Mouse (Mus musculus): Measurements from ENCODE around the gene Fto.

Gene Fto

DNA sequence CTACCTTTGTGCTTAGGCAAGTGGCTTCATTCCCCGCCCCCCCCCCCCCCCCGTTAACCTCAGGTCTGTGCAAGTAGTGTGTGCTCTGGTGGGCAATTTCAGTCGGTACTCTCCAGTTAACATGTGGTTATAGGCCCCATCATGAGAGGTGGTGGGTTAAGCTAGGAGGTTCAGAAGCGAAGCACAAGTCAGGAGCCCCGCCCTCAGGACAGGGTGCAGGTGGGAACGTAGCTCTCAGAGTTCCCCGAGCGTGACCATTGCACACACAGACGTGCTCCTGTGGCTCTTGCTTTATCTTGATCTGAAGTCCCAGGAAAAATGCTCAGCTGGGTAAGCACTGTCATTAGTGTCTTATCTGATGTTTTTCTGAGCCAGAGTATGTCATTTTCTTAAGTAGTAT lies 224.8 kb downstream of the Fto start:
- no peak for DNase-seq

DNA sequence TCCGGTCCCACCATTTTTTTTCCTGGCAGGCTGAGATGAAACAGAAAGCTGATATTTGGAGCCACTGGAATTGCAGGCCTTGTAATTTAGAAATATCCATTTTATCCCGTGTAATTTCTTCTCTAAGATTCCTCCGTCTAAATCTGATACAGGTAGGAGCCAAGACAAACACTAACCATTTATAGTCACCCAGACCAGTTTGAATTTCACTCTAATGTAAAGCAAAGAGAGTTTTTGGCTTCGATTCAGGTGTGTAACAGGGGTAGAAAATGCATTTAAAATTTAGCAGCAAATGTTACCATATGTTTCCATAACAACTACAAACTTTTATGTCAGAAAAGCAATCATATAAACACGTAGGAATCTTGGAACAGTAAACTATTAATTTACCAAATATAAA lies 225.6 kb downstream of the Fto start:
- no peak for DNase-seq

DNA sequence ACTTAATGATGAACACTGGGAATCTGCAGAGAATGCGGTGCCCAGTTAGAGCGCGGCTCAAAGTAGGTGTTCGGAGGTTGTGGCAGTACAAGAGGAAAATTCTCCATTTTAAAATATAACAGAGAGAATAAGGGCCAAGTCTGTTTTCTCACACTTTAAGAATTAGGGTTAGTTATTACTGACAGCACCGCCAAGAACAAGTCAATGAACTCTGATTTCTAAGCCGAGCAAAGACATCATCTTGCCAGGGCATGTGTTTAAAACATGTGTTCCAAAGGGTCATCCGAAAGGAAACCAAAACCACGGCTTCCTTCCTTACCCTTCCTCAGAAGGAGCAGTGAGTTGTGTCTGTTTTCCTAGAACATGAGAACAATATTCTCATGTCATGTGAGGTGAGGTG lies 226.3 kb downstream of the Fto start:
- DNase-seq = no peak

DNA sequence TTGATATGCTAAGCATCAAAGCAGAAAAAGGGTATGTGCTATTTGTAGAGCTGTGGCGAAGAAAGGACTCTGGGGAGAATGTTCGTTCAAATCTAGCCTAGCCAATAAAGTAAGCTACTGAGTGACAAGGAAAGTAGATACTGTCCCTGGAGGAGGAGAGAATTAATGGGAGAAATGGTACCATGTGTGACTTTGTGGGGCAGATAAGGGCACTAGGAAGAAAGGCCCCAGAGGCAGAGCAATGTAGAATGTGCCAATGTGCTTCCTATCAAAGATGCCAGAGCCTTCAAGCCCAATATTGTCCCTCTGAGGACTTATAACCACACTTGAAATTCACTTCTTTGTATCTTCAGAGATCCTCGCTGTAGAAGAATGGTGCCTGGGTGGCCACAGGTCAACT lies 227.9 kb downstream of the Fto start:
- no peak for DNase-seq

DNA sequence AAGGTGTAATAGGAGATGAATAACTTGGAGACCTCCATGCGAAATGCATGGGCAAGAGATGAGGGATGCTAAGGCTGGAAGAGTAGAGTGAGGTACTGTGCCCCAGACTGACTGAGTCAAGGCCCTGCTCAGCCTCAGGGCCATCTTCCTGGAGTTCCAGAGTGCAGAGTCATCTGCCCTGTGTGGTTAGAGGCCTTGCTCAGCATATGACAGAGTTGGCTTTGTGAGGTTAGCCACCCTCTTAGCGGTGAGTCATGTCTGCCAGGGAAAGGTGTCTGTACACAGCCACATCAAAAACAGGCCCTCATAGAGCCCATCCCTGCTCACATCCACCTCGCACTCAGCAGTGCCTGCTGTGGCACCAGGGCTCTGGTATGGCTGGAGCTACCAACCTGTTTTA lies 232.2 kb downstream of the Fto start:
- no peak for DNase-seq

DNA sequence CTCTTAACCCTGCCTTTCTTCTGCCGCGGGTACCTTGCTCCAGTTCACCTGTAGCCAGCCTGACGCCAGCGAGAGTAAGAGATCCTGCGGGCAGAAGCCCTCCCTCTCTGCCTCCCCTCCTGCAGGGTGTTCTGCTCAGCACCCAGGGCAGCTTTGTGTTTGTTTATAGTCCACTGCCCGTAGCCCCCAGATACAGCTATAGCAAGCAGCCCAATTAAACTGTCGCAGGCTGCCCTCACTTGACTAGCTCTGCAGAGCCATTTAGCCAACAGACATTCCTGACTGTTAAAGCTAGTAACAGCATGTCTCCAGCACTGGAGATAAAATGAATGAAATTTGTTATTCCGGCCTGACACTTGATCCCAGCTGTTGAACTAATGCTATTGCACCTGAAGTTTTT lies 233.3 kb downstream of the Fto start:
- DNase-seq = no peak

DNA sequence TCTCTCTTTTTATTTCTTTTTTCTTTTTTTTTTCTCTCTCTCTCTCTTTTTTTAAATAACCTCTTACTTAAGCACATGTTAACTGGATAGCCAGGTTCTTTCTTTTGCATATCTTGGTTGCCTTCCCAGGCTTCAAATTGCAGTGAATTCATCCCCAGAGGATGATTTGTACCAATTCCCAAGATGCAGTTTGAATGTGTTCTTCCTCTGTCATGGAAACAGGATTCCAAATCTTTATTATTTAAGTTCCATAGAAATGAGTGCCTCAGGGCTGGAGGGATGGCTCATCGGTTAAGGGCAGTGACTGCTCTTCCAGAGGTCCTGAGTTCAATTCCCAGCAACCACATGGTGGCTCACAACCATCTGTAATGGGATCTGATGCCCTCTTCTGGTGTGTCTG lies 236.8 kb downstream of the Fto start:
- no peak for DNase-seq

DNA sequence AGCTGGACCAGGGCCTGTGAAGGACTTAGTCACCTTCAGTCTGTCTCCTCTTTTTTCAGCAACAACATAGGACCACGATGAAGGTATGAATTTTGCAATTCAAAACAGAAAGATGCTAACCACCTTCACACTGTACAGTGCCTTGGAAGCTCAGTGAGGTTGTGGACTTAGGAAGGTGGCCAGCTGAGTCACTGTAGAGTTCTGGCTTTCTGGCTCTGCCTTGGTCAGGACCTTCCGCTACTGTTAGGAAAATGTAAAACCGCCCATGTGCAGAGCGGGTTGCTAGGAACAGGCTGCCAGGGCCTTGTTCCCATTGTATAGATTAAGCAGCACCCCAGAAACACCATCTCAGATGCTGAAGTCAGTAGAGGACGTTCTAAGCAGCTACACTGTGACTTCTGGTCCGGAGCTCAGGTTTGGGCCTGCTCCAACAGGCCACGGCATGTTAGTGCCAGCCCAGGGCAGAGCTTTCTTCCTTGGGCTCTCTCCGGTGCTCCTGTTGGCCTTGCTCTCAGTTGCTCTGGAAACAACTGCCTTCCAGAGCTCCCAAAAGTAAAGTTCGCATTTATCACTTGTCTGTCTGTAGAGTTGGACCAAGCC lies 237.9 kb downstream of the Fto start:
- peak; percentile 28 for DNase-seq

DNA sequence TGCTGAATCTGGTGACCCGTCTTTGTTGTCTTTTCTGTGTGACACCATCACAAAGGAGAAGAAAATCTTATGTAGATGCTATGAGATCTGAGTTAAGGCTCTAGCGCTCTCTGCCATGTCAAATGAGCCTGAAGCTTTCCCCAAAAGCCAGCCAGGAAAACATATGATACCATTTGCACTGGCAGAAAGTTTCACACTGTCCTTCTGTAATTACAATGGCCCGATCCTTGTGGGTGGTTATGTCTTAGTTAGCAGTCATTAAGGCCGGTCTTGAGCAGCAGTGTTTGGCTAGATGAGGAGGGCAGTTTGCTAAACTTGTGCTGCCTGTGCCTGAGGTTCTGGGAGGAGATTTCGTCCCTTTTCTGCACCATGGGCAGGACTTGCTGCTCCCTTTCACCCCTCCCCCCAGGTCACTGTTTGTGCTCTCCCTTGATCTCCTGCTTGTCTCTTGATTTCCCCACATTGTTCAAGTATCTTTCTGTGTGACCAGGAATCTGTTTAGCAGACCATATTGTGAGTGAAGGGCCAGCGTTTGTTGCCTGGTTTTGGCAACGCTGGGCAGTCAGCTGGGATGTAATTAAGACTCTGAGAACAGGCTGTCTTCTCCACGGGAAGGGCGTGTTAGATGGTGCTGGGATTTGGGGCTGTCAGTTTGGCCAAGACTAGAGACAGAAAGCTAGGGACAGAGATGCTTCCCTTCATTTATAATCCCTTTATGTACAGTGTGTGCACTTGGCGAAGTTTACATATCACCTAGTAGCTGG lies 238.6 kb downstream of the Fto start:
- peak; percentile 71 for DNase-seq

DNA sequence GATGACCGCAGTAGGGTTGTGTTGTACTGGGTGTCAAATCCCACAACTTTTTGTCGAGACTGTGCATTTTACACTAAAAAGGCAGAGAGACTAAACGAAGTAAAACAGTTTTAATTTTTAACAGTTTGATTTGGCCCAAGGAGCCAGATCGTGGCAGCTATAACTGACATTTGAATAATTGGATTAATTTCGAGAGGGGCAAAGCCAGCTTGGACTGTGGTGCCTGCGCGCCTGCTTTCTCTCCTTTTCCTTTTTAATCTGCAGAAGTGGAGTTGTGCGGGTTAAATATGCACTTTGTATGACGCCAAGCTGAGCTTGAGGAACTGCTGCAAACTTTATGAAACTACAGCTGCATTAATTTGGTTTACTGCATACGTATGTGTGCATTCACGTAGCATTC lies 239.3 kb downstream of the Fto start:
- DNase-seq = no peak

DNA sequence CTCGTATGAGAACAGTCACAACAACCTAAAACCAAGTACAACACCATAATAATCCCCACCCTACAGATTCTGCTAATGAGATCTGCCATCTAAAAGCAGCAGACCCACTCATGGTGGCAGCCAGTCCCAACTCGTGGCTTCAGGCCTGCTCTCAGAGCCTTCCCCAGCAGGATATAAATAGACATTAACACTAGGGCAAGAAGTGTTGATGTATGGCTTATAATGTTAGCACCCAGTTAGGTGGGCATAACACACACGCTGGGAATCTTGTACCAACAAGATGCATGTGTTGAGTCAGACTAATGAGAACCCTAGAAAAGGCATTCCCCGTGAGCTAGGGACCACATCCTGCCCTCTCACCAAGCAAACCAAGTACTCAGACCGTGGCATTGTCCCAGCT lies 240.1 kb downstream of the Fto start:
- no peak for DNase-seq

DNA sequence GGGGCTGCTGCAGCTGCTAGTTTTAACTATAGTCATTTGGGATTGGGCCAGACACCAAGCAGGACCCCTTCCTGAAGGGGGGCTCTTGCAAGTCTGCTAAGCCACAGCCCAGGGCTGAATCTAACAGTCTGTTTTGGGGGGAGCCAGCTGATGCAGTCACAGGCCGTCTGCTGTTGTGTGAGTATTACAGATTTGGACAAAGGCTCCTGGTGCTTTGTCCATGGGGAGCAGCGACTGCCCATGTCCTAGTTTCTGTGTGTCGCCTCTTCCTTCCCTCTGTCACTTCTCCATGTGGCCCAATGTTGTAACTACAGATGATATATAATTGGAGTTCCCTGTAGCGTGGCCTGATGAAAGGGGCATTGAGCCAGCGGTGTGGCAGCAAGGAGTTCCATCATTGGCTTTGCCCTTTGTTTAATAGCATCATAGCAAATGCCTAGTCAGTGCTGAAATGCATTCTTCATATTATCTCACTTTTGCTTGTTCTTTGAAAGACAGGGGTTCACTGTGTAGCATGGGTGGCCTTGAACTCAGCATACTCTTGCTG lies 243.8 kb downstream of the Fto start:
- DNase-seq = no peak

DNA sequence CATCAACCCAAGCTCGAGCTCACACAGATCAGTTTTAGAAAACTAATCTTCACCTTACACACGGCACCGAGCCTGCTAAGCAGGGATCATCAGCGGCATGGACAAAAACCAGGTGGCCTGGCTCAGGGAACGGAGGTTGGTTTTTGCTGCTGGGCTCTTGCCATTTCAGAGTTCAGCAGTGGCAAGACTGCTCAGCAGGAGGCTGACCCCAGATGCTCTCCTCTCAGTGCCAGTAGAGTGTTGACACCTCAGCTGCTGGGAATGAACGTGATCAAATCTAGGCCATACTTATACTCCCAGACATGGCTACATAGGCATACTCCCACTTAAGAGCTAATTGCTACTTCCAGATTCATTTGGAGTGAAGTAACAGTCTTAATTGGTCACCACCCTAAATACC lies 245.1 kb downstream of the Fto start:
- DNase-seq = peak; percentile 63

DNA sequence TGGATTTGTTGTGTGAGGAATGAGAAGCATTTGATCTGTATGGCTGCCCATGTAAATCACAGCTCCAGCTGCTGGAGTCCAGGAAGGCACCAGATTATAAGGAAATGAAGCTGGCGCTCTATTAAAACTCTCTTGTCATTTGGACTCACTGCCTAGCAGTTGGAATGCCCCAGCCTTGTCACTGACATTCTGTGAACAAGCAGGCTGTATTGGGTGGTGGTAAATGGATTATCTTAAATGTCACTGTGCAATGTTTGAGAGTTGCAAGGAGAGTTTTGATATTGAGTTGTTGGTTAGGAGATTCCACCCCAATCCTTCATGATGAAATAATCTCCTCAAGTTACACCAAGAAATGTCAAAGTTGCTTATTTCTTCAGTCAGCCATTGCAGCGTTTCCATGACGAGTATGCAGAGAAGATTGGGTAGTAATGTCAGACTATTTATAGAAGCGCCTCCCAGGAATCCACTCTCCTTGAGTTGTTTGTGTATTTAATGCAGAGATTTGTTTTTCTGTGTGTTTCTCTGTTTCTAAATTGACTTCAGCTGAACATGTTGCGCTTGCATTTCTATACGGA lies 246.8 kb downstream of the Fto start:
- DNase-seq = no peak

DNA sequence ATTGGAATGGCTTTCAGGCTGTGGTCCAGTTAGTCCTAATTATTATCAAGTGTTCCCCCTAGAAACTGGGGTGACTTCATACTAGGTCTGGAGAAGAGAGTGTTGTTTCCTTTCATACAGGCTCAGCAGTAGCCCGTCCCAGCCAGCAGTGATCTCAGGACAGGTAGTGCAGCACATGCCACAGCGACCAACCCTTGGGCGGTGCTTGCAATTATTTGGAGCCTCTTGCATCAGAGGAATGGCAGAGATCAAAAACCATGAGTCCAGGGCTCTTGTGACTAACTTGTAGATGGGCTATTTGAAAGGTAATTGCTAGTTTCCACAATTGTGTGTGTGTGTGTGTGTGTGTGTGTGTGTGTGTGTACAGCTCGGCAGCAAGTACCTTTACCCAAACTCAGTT lies 247.9 kb downstream of the Fto start:
- DNase-seq = no peak

DNA sequence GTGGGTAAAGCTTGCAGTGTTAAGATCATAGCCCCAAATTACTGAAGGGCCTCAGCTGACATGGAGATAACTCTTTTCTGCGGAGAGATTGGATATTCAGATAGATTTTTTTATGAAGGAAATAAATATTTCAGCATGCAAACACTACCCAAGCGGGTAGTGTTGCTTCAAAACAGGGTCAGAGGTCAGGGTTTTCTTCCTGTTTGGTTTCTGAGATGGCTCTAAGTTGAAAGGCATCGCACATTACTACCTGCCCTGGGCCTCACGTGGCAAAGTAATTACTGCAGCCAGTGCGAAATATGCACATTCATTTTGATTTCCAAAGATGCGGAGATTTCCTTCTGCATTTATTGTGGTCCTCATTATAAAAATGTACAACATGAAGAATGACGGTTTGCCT lies 249.3 kb downstream of the Fto start:
- DNase-seq = no peak

DNA sequence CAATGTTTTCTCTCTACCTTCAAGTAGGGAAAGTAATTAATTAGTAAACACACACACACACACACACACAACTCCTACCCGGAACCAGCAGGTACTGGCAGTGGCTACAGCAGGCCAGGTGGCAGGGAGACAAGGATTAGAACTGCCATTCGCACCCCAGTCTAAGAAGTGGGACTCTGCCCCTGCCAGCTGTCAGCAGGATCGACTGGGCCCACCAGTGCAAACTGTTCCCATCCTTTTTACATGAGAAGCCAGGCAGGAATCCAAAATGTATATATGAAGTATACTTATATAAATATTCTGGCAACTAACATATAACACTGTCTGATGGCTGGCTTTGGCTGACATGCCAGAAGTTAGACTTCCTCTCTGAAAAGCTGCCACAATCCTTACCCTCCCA lies 250.0 kb downstream of the Fto start:
- DNase-seq = no peak

DNA sequence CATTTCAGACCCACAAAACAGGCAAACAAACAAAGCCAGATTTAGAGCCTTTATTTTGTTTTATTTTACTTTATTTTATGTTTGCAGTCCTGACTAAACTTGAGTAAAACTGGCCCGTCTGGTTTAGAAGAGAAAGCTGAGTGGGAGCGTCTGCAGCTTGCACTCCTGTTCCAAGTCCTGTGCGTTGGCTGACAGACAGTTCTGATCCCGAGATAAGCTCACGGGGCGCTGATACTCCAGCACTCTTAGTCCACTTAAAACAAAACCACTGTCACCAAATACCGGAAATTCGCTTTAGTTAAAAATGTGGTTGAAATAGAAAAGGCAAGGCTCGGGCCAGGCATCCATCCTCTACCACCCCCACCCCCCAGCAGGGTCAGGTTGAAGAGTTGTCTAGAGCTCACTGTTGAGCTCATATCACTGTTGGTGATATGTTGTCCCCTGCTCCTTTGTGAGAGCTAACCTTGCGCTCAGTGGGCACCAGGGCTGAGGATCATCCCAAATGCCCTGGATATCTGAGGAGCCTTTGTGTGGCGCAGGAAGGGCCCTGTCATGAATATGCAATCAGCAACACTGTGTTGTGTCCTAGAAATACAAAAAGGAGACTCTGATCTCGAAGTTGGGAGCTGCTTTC lies 252.7 kb downstream of the Fto start:
- DNase-seq = no peak

DNA sequence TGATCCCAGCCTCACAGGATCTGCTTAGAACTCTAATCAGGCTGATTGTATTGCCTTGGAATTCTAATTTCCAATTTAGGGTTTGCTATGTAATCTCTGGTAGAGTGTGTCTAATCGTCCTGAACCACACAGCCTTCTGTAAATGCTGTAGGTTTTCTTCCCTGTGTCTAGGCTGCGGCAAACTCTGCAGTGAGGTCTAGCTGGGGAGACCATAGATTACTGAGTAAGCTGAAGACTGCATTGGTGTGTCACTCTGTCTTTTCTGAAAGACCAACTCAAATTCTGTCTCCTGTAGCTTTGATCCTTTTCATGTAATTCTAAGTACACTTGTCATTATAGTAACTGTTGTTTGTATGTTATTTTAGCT lies 253.2 kb downstream of the Fto start:
- DNase-seq = no peak

DNA sequence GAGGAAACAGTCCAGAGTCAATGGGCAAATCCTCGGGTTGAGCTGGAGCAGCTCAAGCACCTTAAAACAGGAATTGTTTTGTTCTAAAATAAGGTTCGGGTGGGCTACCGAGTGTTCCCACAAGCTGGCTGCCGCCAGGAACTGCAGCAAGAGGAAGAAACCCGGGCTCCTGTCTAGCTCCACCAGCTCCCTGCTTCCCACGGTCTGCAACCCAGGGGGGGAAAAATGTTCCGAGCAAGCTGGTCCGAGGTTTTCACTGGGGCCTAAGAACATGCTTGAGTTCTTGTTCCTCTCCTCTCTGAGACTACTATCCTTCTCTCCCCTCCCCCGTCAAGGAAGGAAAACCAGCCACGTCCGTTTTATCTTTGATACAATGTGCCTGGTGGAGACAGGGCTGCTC lies 256.5 kb downstream of the Fto start:
- DNase-seq = no peak

DNA sequence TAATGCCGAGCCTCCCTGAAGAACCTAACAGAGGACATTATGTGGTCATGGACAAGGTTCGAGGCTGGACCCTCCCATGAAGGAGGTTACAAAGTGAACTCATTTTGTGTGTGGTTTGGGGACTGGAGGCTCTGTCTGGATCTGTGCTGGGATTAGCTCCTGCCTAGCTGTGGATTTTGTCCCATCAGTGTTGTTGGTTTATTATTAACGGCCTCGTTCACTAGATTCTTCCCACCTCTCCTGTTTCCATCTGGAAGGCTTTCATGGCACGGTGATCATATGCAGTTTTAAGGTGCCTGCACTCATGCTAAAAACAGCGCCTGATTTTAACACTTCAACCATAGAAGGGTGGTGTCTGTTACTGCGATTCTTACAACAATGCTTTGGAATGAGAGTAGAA lies 257.5 kb downstream of the Fto start:
- DNase-seq = no peak

DNA sequence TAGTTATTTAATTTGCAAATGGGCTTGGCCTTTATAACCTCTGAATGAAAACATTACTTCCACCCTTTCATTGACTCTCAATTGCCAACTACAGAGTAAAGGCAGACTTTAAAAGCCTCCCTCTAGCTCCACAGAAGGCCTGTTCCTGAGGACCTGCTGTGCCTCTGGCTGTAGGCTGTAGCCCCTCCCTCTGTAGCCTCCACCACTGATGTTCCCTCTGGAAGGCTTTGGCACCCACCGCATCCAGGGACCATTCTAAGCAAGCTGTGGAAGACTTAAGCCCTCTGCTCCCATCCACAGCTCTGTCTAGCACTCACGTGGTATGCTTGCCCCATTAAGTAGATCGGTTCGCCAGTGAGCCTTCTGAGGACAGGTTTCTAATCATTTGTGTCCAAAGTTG lies 258.7 kb downstream of the Fto start:
- DNase-seq = no peak

DNA sequence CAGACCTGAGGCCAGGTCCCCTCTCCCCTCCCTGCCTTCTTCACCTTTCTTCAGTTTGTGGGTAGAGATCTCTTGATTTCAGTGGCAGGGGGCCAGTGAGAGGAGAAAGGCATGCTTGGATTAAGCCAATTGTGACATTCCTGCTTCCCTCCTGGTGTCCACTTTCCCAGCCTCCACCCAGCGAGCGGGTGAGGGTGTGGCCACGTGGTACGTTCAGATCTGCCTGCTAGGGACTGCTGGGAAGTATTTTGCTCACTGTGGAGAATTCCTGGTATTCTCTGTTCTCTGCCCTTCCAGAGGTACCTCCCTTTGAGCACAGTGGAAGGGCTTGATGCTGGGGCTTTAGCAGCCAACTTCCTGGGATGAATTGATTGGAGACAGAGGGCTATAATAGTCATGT lies 259.3 kb downstream of the Fto start:
- no peak for DNase-seq

DNA sequence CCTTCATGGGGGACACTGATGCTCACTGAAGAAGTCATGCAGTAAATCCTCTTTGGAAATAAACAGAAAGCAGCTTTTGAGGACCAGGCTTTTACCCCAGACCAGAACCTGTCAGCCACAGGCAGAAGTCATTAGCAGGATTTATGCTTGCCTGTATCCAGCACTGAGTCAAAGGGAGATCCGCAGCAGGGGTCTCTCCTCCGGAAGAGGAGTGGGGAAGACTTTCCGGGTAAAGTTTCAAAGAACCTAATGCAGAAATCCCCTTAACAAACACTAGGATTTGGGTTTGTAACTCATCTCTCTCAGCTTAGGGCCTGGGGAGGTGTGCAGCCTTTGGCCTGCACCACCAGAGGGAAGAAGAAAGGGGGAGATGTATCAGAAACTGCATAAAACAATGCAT lies 262.3 kb downstream of the Fto start:
- no peak for DNase-seq

Measured in cerebellum, adult 11 months (tissue).